Mouse (Mus musculus): ENCODE measurements around the gene Rnf128. TPM values are rescaled to one million over a fixed set of nuclear protein-coding genes. Genes with fewer than 3 reads are reported as not detected.

Gene Rnf128
- polyA plus RNA-seq, 1 experiment from 2014 or later: 57.4 TPM

DNA sequence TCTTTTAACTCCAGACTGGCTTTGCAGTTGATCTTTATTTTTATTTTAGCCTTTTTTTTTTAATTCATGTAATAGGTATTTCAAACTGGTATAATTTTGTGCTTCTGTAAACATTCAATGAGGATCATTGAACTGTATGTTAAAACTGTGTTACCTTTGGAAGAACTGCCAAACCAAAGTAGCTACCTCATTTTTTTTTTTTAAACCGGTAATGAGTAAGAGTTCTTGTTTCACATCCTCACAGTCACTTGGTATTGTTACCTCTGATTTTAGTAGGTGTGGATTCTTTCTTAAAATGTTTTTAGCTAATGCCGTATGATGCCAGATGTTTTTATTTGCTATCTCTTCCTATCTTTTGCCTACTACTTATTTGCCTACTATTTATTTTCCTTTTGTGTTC, 159.2 kb downstream of the Rnf128 start:
- H3K4me2 ChIP-seq: no peak overlapping the region
- H3K27me3 ChIP-seq: no peaks in the 10 kb centered on the region
- H3K4me3 ChIP-seq (replicated peaks): no peak overlapping the region
- H3K4me1 ChIP-seq (replicated peaks): no peaks in the 10 kb centered on the region
- H3K9ac ChIP-seq: no peak overlapping the region
- ATAC-seq (ENCODE audit: insufficient read depth): no peak
- no peaks in the 10 kb centered on the region for H3K36me3 ChIP-seq (replicated peaks)
- H3K27ac ChIP-seq (replicated peaks): no peak overlapping the region
- no peaks in the 10 kb centered on the region for H3K9me3 ChIP-seq (replicated peaks)
- 79% methylated on average over 2 of the region's 2 CpGs for WGBS (ENCODE audit: insufficient replicate concordance)

Other genes with a start within 250 kb of the Rnf128 start
- not detected in 2 replicates for gene Trap1a, start 229.6 kb upstream of the Rnf128 start, polyA plus RNA-seq (2015; fragmentation: Nextera tagmentation; extraction: Ambion mirVana)
- gene D330045A20Rik, start 82.9 kb upstream of the Rnf128 start, polyA plus RNA-seq (2015; fragmentation: Nextera tagmentation; extraction: Ambion mirVana): 0.69 and 0.89 TPM in 2 replicates
- 0.76 and 0.93 TPM in 2 replicates for gene Tbc1d8b, start 121.7 kb downstream of the Rnf128 start, polyA plus RNA-seq (2015; fragmentation: Nextera tagmentation; extraction: Ambion mirVana)
- not detected in 2 replicates for gene Gm15013, start 151.2 kb downstream of the Rnf128 start, polyA plus RNA-seq (2015; fragmentation: Nextera tagmentation; extraction: Ambion mirVana)
- not detected in 2 replicates for gene Ripply1, start 219.0 kb downstream of the Rnf128 start, polyA plus RNA-seq (2015; fragmentation: Nextera tagmentation; extraction: Ambion mirVana)
- 0.73 and 0.85 TPM in 2 replicates for gene Cldn2, start 237.5 kb downstream of the Rnf128 start, polyA plus RNA-seq (2015; fragmentation: Nextera tagmentation; extraction: Ambion mirVana)

Data from liver, embryonic 15.5 days (tissue).